Mouse (Mus musculus) forebrain, postnatal 0 days (tissue): Measurements from ENCODE around the gene Zfp536. TPM values are rescaled to one million over a fixed set of nuclear protein-coding genes. Genes with fewer than 3 reads are reported as not detected.

Source experiments
- ATAC-seq: fragments of 200-750 bp; cut with Nextera tagmentation; 2 replicates; pipeline ENCODE4 v1.8.0; 2017; ENCODE audit warnings: mild to moderate bottlenecking, moderate library complexity
- DNase-seq: peaks from one replicate; pipeline ENCODE4 v3.0.0-alpha.2; 2015
- H3K27ac ChIP-seq: fragments of 300-500 bp; sonication (generic); 2 replicates; pipeline ENCODE4 v1.5.1; 2014; ENCODE audit warnings: low read depth, mild to moderate bottlenecking, antibody characterized with exemption, low read length, moderate library complexity, mixed read lengths
- H3K27me3 ChIP-seq: fragments of 300-500 bp; sonication (generic); 2 replicates; pipeline ENCODE4 v1.6.1; 2014; ENCODE audit warnings: mild to moderate bottlenecking, low read length, mixed read lengths; ENCODE audit not compliant: insufficient read depth
- H3K36me3 ChIP-seq: fragments of 300-500 bp; sonication (generic); 2 replicates; pipeline ENCODE4 v1.6.1; 2014; ENCODE audit warnings: mild to moderate bottlenecking, moderate library complexity; ENCODE audit not compliant: insufficient read depth
- H3K4me1 ChIP-seq: fragments of 300-500 bp; sonication (generic); 2 replicates; pipeline ENCODE4 v1.6.1; 2014; ENCODE audit warnings: antibody characterized with exemption; ENCODE audit not compliant: insufficient read depth
- H3K4me2 ChIP-seq: fragments of 300-500 bp; sonication (generic); 2 replicates; pipeline ENCODE4 v1.6.1; 2014; ENCODE audit warnings: low read depth, mild to moderate bottlenecking, moderate library complexity
- H3K4me3 ChIP-seq: fragments of 300-500 bp; sonication (generic); 2 replicates; pipeline ENCODE4 v1.5.1; 2014; ENCODE audit warnings: low read depth, low read length, mixed read lengths
- H3K9ac ChIP-seq: fragments of 300-500 bp; sonication (generic); 2 replicates; pipeline ENCODE4 v1.6.1; 2014; ENCODE audit warnings: mild to moderate bottlenecking
- H3K9me3 ChIP-seq: fragments of 300-500 bp; sonication (generic); 2 replicates; pipeline ENCODE4 v1.6.1; 2016; ENCODE audit warnings: low read length
- CTCF ChIP-seq: sonication (generic); IDR thresholded peaks from 2 replicates; pipeline ENCODE4 v1.5.1; 2016; ENCODE audit warnings: antibody characterized with exemption, control low read depth, low read depth
- WGBS: fragments of 180-500 bp; shearing (Covaris S2); extraction: QIAGEN DNeasy Blood & Tissue Kit; methylation state at CpG from one replicate; pipeline ENCODE4 v1.1.7; 2014; 5-methylcytosine and 5-hydroxymethylcytosine counted together
- polyA plus RNA-seq: library from polyadenylated mRNA; unstranded; fragments of >200 nt; fragmentation: Nextera tagmentation; extraction: Ambion mirVana; gene quantifications from 2 replicates; pipeline ENCODE4 v1.2.1, GENCODE M21; 2015
- total RNA-seq: library from RNA; depleted of rRNA; stranded (reverse); fragments of >200 nt; gene quantifications from 2 replicates; pipeline ENCODE4 v1.2.3, GENCODE M21; 2014

The Zfp536 gene
- total and polyA plus RNA-seq, 2 experiments from 2014 or later, result 17.0 to 34.9 TPM

DNA sequence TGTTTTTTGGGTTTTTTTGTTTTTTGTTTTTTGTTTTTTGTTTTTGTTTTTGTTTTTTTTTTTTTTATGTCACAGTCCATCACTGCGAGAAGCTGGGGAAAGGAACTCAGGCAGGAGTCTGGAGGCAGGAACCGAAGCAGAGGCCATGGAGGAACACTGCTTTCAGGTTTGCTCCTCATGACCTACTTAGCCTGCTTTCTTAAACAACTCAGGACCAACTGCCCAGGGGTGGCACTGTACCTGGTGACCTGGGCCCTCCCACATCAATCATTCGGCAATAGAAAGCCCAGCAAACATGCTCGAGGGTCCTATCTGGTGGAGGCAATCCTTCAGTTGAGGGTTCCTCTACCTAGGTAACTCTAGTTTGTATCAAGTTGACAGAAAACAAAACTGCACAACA is 35.6 kb upstream of the Zfp536 start:
- DNase-seq (no peak), ATAC-seq (no peak)
- no peak for TF ChIP-seq CTCF
- no peak overlapping the region for H3K27ac ChIP-seq
- no peaks in the 10 kb centered on the region for H3K27me3 ChIP-seq
- no peaks in the 10 kb centered on the region for H3K36me3 ChIP-seq
- H3K4me1 ChIP-seq, result no peaks in the 10 kb centered on the region
- no peak overlapping the region for H3K4me2 ChIP-seq
- WGBS, result 97% methylated on average over 4 of the region's 4 CpGs
- no peaks in the 10 kb centered on the region for H3K9me3 ChIP-seq
- H3K9ac ChIP-seq, result no peak overlapping the region
- no peak overlapping the region for H3K4me3 ChIP-seq

- no peaks in the 10 kb centered on the region for H3K27me3 ChIP-seq
- H3K27ac ChIP-seq, result no peak overlapping the region
- H3K4me2 ChIP-seq, result no peak overlapping the region
- WGBS, result 80% methylated on average over 3 of the region's 3 CpGs
- no peak for TF ChIP-seq CTCF
- no peaks in the 10 kb centered on the region for H3K9me3 ChIP-seq
- no peaks in the 10 kb centered on the region for H3K36me3 ChIP-seq
- H3K9ac ChIP-seq, result no peak overlapping the region
- no peak overlapping the region for H3K4me3 ChIP-seq
- DNase-seq (no peak), ATAC-seq (no peak)
- no peaks in the 10 kb centered on the region for H3K4me1 ChIP-seq
These were observed 27.7 kb upstream of the Zfp536 start for GRCm38 (mm10) chr7:37801160-37801559.

- TF ChIP-seq CTCF, result no peak
- DNase-seq, result no peak
- Histone ChIP-seq H3K4me1 (no peaks in the 10 kb centered on the region), H3K36me3 (no peaks in the 10 kb centered on the region), H3K9me3 (no peaks in the 10 kb centered on the region), H3K4me2 (no peak overlapping the region), H3K27ac (no peak overlapping the region), H3K9ac (no peak overlapping the region), H3K27me3 (no peaks in the 10 kb centered on the region), H3K4me3 (no peak overlapping the region)
- WGBS, result 68% methylated on average over 4 of the region's 4 CpGs
- no peak for ATAC-seq
These were observed 15.3 kb upstream of the Zfp536 start for GRCm38 (mm10) chr7:37788721-37789120.

DNA sequence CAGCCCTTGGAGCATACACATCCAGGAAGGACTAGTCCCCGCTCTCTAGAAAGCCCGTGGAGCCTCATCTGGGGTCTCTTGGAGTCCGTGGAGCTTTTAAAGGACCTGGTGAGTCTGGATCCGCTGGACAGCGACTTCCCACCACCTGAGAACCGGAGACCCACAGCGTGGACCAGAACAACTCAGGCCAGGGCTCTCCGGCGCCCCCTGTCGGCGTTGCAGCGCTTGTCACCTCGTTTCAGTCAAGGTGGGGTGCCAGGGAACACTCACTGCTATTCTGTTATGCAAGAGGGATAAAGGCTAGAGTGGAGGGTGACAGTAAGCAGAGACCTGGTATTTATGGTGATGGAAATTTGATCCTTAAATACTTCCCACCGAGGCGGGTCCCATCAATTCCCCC is 2.1 kb upstream of the Zfp536 start:
- Histone ChIP-seq H3K4me2 (no peak overlapping the region), H3K36me3 (no peaks in the 10 kb centered on the region), H3K4me1 (no peaks in the 10 kb centered on the region), H3K27ac (no peak overlapping the region), H3K9me3 (no peaks in the 10 kb centered on the region), H3K27me3 (peaks cover 10% of the 10 kb centered on the region; the same call in 1 of the 2 replicates), H3K9ac (no peak overlapping the region), H3K4me3 (no peak overlapping the region)
- DNase-seq (peak; percentile 54), ATAC-seq (no peak)
- WGBS, result 8% methylated on average over 15 of the region's 15 CpGs
- peak; percentile 81 for TF ChIP-seq CTCF

GRCm38 (mm10) chr7:37774463-37774970 is 1.1 kb upstream of the Zfp536 start:
- H3K4me2 ChIP-seq, result no peak overlapping the region
- peaks cover 10% of the 10 kb centered on the region; the same call in 1 of the 2 replicates for H3K27me3 ChIP-seq
- DNase-seq, result peak; percentile 10
- H3K9me3 ChIP-seq, result no peaks in the 10 kb centered on the region
- ATAC-seq, result no peak
- WGBS, result 41% methylated on average over 11 of the region's 11 CpGs
- no peak overlapping the region for H3K27ac ChIP-seq
- no peak overlapping the region for H3K4me3 ChIP-seq
- H3K9ac ChIP-seq, result no peak overlapping the region
- 0 out of 2 replicates have a peak, but pooled peaks cover 3% of the 10 kb centered on the region for H3K4me1 ChIP-seq
- TF ChIP-seq CTCF, result no peak
- no peaks in the 10 kb centered on the region for H3K36me3 ChIP-seq

DNA sequence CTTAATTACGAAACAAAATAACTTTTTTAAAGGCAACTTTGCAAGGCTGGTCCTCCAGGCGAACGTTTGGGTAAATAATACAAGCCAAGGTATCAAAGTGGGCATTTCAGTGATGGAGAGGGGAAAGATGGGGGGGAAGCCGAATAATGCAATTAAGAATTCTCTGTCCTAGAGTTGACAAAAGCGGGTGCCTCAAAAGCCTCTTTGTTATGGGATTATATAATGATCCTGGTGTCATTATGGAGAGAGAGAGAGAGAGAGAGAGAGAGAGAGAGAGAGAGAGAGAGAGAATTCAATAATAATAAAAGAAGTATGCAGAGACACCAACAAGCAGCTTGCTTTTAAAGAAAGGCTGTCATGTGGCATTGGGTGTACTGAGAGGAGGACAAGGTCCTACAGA is 465 bp upstream of the Zfp536 start:
- Histone ChIP-seq H3K27ac (no peak overlapping the region), H3K4me3 (peak overlapping the region; percentile 58), H3K9ac (no peak overlapping the region)

DNA sequence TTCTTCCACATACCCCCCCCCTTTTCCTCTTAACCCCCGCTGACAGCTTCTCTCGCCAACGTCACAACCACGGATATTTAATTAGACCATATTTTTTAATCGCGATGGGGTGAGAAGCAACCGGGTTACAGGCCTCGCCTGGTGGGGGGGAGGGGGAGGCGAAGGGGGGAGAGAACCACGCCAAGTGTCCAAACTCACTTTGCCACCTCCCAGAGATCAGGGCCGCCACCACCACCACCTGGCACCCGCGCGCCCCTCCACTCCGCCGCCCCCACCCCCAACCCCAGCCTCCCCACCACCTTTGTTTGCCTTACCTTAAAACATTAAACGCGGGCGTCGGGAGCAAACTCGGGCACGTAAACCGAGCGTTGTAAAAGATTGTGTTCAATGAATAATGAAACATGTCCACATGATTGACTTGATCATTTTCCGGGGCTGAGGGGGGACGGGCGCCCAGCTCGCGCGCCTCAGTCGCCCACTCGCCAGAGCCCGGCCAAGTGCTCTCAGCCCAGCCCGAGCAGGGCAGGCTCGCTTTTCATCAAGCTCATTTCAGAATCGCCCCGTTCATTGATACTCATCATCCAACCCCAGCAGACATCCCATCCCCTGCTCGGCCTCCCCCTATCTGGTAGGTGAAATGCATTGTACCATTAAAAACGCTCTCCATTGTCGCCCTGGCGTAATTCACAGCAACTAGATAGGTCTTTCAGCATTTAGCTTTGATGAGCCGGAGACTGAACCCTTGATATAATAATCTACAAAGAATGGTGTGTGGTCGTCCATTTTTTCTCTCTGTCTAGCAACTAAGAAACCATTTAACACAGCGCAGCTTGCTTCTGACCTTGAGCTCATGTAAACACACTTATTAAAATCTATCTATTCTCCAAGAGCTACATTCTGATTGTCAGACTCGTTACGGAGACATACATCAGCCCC is 797 bp downstream of the Zfp536 start:
- H3K27ac ChIP-seq, result peak overlapping the region; percentile 72
- no peaks in the 10 kb centered on the region for H3K9me3 ChIP-seq
- H3K4me3 ChIP-seq, result peak overlapping the region; percentile 58
- DNase-seq (peak; percentile 63), ATAC-seq (peak; percentile 5; the same call in 1 of the 2 replicates)
- H3K36me3 ChIP-seq, result no peaks in the 10 kb centered on the region
- H3K4me2 ChIP-seq, result peak overlapping the region; percentile 99
- 0 out of 2 replicates have a peak, but pooled peaks cover 10% of the 10 kb centered on the region for H3K4me1 ChIP-seq
- TF ChIP-seq CTCF, result no peak
- WGBS, result 2% methylated on average over 46 of the region's 46 CpGs
- peaks cover 10% of the 10 kb centered on the region; the same call in 1 of the 2 replicates for H3K27me3 ChIP-seq
- peak overlapping the region; percentile 52 for H3K9ac ChIP-seq

More for the DNA sequence above, 465 bp upstream of the Zfp536 start:
- Histone ChIP-seq H3K27me3 (peaks cover 10% of the 10 kb centered on the region; the same call in 1 of the 2 replicates), H3K36me3 (no peaks in the 10 kb centered on the region), H3K9me3 (no peaks in the 10 kb centered on the region), H3K4me1 (0 out of 2 replicates have a peak, but pooled peaks cover 6% of the 10 kb centered on the region), H3K4me2 (peak overlapping the region; percentile 99)
- 4% methylated on average over 5 of the region's 5 CpGs for WGBS
- ATAC-seq (no peak), DNase-seq (no peak)
- TF ChIP-seq CTCF, result no peak
